Mouse (Mus musculus): ENCODE data around the gene Scml4.

Gene Scml4

GRCm38 (mm10) chr10:42978346-42978745 is 118.2 kb downstream of the Scml4 start:
- in situ Hi-C loops (cut with MboI; ENCODE audit: unreplicated experiment in 2 of 2): loop anchor here (25.0 kb wide), 2 partner anchors 466 to 991 kb away; partner anchors contain the start of gene Snx3 (in 2 of the 2)

GRCm38 (mm10) chr10:42980999-42981757 is 121.0 kb downstream of the Scml4 start:
- in situ Hi-C loops (cut with MboI; ENCODE audit: unreplicated experiment in 2 of 2): loop anchor here (25.0 kb wide), 2 partner anchors 469 to 994 kb away; partner anchors contain the start of gene Snx3 (in 2 of the 2)

- in situ Hi-C loops (cut with MboI; ENCODE audit: unreplicated experiment in 2 of 2): loop anchor here (5.0 to 25.0 kb wide), 5 partner anchors 33 to 998 kb away; partner anchors contain the start of gene Snx3 (in 2 of the 2)
Measured at GRCm38 (mm10) chr10:42984886-42985285, 124.7 kb downstream of the Scml4 start.

- in situ Hi-C loops (cut with MboI; ENCODE audit: unreplicated experiment in 2 of 2): loop anchor here (5.0 to 25.0 kb wide), 5 partner anchors 35 to 1000 kb away; partner anchors contain the start of gene Snx3 (in 2 of the 2)
Measured at GRCm38 (mm10) chr10:42987594-42988052, 127.5 kb downstream of the Scml4 start.

- in situ Hi-C loops (cut with MboI; ENCODE audit: unreplicated experiment in 2 of 2): loop anchor here (5.0 to 25.0 kb wide), 5 partner anchors 36 to 1001 kb away; partner anchors contain the start of gene Snx3 (in 2 of the 2)
Measured at GRCm38 (mm10) chr10:42988627-42989026, 128.5 kb downstream of the Scml4 start.

GRCm38 (mm10) chr10:42989910-42990309 is 129.7 kb downstream of the Scml4 start:
- in situ Hi-C loops (cut with MboI; ENCODE audit: unreplicated experiment in 2 of 2): loop anchor here (5.0 to 25.0 kb wide), 6 partner anchors 33 to 1003 kb away; partner anchors contain the start of gene Snx3 (in 2 of the 2)

GRCm38 (mm10) chr10:42991018-42991417 is 130.8 kb downstream of the Scml4 start:
- in situ Hi-C loops (cut with MboI; ENCODE audit: unreplicated experiment in 2 of 2): loop anchor here (5.0 to 25.0 kb wide), 3 partner anchors 34 to 1004 kb away; partner anchors contain the start of gene Snx3 (in 2 of the 2)

- in situ Hi-C loops (cut with MboI; ENCODE audit: unreplicated experiment in 2 of 2): loop anchor here (5.0 to 25.0 kb wide), 3 partner anchors 37 to 1007 kb away; partner anchors contain the start of gene Snx3 (in 2 of the 2)
Measured at GRCm38 (mm10) chr10:42994331-42994782, 134.2 kb downstream of the Scml4 start.

GRCm38 (mm10) chr10:42995484-42995895 is 135.3 kb downstream of the Scml4 start:
- in situ Hi-C loops (cut with MboI; ENCODE audit: unreplicated experiment in 2 of 2): loop anchor here (25.0 kb wide), 2 partner anchors 483 to 1008 kb away; partner anchors contain the start of gene Snx3 (in 2 of the 2)

GRCm38 (mm10) chr10:42997278-42997677 is 137.1 kb downstream of the Scml4 start:
- in situ Hi-C loops (cut with MboI; ENCODE audit: unreplicated experiment in 2 of 2): loop anchor here (25.0 kb wide), 2 partner anchors 485 to 1010 kb away; partner anchors contain the start of gene Snx3 (in 2 of the 2)

GRCm38 (mm10) chr10:42999324-42999723 is 139.2 kb downstream of the Scml4 start:
- in situ Hi-C loops (cut with MboI; ENCODE audit: unreplicated experiment in 2 of 2): loop anchor here (25.0 kb wide), 2 partner anchors 487 to 1012 kb away; partner anchors contain the start of gene Snx3 (in 2 of the 2)

GRCm38 (mm10) chr10:43001433-43001832 is 141.3 kb downstream of the Scml4 start:
- in situ Hi-C loops (cut with MboI; ENCODE audit: unreplicated experiment in 2 of 2): loop anchor here (5.0 to 25.0 kb wide), 5 partner anchors 211 to 743 kb away; partner anchors contain the start of gene Pdss2 (in 2 of the 2)

GRCm38 (mm10) chr10:43002066-43002678 is 142.0 kb downstream of the Scml4 start:
- in situ Hi-C loops (cut with MboI; ENCODE audit: unreplicated experiment in 2 of 2): loop anchor here (5.0 to 25.0 kb wide), 5 partner anchors 210 to 743 kb away; partner anchors contain the start of gene Pdss2 (in 2 of the 2)

GRCm38 (mm10) chr10:43002721-43003465 is 142.7 kb downstream of the Scml4 start:
- in situ Hi-C loops (cut with MboI; ENCODE audit: unreplicated experiment in 2 of 2): loop anchor here (5.0 to 25.0 kb wide), 5 partner anchors 209 to 742 kb away; partner anchors contain the start of gene Pdss2 (in 2 of the 2)

GRCm38 (mm10) chr10:43003466-43003757 is 143.2 kb downstream of the Scml4 start:
- in situ Hi-C loops (cut with MboI; ENCODE audit: unreplicated experiment in 2 of 2): loop anchor here (5.0 to 25.0 kb wide), 5 partner anchors 209 to 741 kb away; partner anchors contain the start of gene Pdss2 (in 2 of the 2)

GRCm38 (mm10) chr10:43004174-43004734 is 144.1 kb downstream of the Scml4 start:
- in situ Hi-C loops (cut with MboI; ENCODE audit: unreplicated experiment in 2 of 2): loop anchor here (5.0 to 25.0 kb wide), 5 partner anchors 208 to 741 kb away; partner anchors contain the start of gene Pdss2 (in 2 of the 2)

GRCm38 (mm10) chr10:43005031-43005430 is 144.9 kb downstream of the Scml4 start:
- in situ Hi-C loops (cut with MboI; ENCODE audit: unreplicated experiment in 2 of 2): loop anchor here (5.0 to 25.0 kb wide), 5 partner anchors 207 to 740 kb away; partner anchors contain the start of gene Pdss2 (in 2 of the 2)

- in situ Hi-C loops (cut with MboI; ENCODE audit: unreplicated experiment in 2 of 2): loop anchor here (5.0 to 25.0 kb wide), 5 partner anchors 207 to 739 kb away; partner anchors contain the start of gene Pdss2 (in 2 of the 2)
Measured at GRCm38 (mm10) chr10:43005677-43006076, 145.5 kb downstream of the Scml4 start.

- in situ Hi-C loops (cut with MboI; ENCODE audit: unreplicated experiment in 2 of 2): loop anchor here (5.0 to 25.0 kb wide), 5 partner anchors 206 to 738 kb away; partner anchors contain the start of gene Pdss2 (in 2 of the 2)
Measured at GRCm38 (mm10) chr10:43006534-43006933, 146.4 kb downstream of the Scml4 start.
